Mouse (Mus musculus) neutrophil, adult 83 days (primary cell): ENCODE measurements around the gene Nr2c2ap. TPM values are rescaled to one million over a fixed set of nuclear protein-coding genes. Genes with fewer than 3 reads are reported as not detected.

Experiments
- total RNA-seq, 2 experiments: library from RNA; stranded (reverse); gene quantifications; one replicate each; pipeline ENCODE4 v1.2.4; 2023

The Nr2c2ap gene
- 1 to 10 TPM; 8.0 to 10.0 TPM for total RNA-seq

GRCm38 (mm10) chr8:70131166-70131883 is at the start of gene Nr2c2ap:
TSS of gene Nr2c2ap (plus strand) at chr8:70131333.

GRCm38 (mm10) chr8:70083285-70083684 is 47.8 kb upstream of the Nr2c2ap start, which contains the start of gene Hapln4:
TSS of gene Hapln4 (plus strand) at chr8:70083457.

GRCm38 (mm10) chr8:70120667-70121066 is 10.5 kb upstream of the Nr2c2ap start, which contains the start of gene Ncan:
TSS of gene Ncan (minus strand) at chr8:70120873.

GRCm38 (mm10) chr8:70139026-70139857 is 8.1 kb downstream of the Nr2c2ap start, which contains the start of the genes Rfxank, Borcs8 and Mef2b:
TSS of gene Rfxank (minus strand) at chr8:70139154.
TSS of gene Borcs8 (plus strand) at chr8:70139499.
TSS of gene Mef2b (plus strand) at chr8:70139711.

DNA sequence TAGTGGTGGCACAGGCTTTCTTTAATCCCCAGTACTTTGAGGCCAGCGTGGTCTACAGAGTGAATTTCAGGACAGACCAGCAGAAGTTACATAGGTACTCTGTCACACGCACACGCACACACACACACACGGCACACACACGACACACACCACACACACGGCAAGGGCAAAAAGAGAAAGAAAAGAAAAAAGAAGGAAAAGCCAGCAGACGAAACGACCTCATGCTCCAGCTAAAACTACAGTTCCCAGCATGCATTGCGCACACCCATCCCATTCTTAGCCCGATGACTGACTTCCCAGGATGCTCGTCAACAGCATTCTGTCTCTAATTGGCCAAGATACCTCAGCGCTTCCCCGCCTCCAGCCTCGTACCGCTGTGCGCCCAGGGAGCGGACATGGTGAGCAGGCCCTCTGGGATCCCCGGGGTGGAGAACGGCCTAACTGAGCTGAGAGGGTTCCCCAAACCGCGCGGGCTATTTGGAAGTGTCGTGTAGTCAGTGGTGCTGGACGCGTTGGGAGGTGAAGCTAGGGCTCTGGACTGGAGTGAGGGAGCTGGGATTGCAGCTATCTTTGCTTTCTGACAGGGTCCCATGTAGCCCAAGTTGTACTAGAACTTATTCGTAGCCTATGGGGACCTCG is 41.0 kb downstream of the Nr2c2ap start, which contains the start of gene Tmem161a:
TSS of gene Tmem161a (plus strand) at position 314 of the 639 bp plus-strand sequence.

Other genes starting within 250 kb of the Nr2c2ap start
- under 1 TPM in 1 of 2 experiments, not detected in 1; 0.07 TPM for gene Cilp2, start 243.6 kb upstream of the Nr2c2ap start, total RNA-seq
- gene Tssk6, start 229.1 kb upstream of the Nr2c2ap start, total RNA-seq: 1 to 10 TPM; 1.4 to 2.1 TPM
- gene Ndufa13, start 228.8 kb upstream of the Nr2c2ap start, total RNA-seq: 10 to 100 TPM; 63.2 to 66.0 TPM
- 1 to 10 TPM; 2.5 to 2.9 TPM for gene Yjefn3, start 228.6 kb upstream of the Nr2c2ap start, total RNA-seq
- gene Gatad2a, start 134.9 kb upstream of the Nr2c2ap start, total RNA-seq: 10 to 100 TPM; 67.2 to 72.4 TPM
- gene Mau2, start 88.6 kb upstream of the Nr2c2ap start, total RNA-seq: 10 to 100 TPM; 72.8 to 73.8 TPM
- gene Sugp1, start 88.5 kb upstream of the Nr2c2ap start, total RNA-seq: 10 to 100 TPM; 26.9 to 30.8 TPM
- gene Tm6sf2, start 58.4 kb upstream of the Nr2c2ap start, total RNA-seq: under 1 TPM in 1 of 2 experiments, not detected in 1; 0.29 TPM
- gene Hapln4, start 47.9 kb upstream of the Nr2c2ap start, total RNA-seq: not detected
- gene Ncan, start 10.5 kb upstream of the Nr2c2ap start, total RNA-seq: not detected
- gene Rfxank, start 7.8 kb downstream of the Nr2c2ap start, total RNA-seq: 10 to 100 TPM; 11.4 to 16.8 TPM
- gene Borcs8, start 8.2 kb downstream of the Nr2c2ap start, total RNA-seq: 10 to 100 TPM; 32.8 to 36.2 TPM
- under 1 TPM; 0.44 to 0.79 TPM for gene Mef2b, start 8.4 kb downstream of the Nr2c2ap start, total RNA-seq
- 10 to 100 TPM; 19.9 to 23.0 TPM for gene Tmem161a, start 41.0 kb downstream of the Nr2c2ap start, total RNA-seq
- 1 to 10 TPM; 3.3 to 4.0 TPM for gene Slc25a42, start 81.0 kb downstream of the Nr2c2ap start, total RNA-seq
- gene Sugp2, start 102.9 kb downstream of the Nr2c2ap start, total RNA-seq: 10 to 100 TPM; 29.2 to 30.7 TPM
- 1 to 10 TPM; 7.6 to 9.0 TPM for gene Armc6, start 103.1 kb downstream of the Nr2c2ap start, total RNA-seq
- 1 to 10 TPM; 8.2 to 9.1 TPM for gene Homer3, start 151.5 kb downstream of the Nr2c2ap start, total RNA-seq
- gene Ddx49, start 171.2 kb downstream of the Nr2c2ap start, total RNA-seq: 10 to 100 TPM; 22.3 to 27.9 TPM
- gene Cope, start 171.2 kb downstream of the Nr2c2ap start, total RNA-seq: 100 to 1,000 TPM; 114 to 123 TPM
- gene Cers1, start 184.4 kb downstream of the Nr2c2ap start, total RNA-seq: not detected
- gene Gdf1, start 198.5 kb downstream of the Nr2c2ap start, total RNA-seq: not detected
- 10 to 100 TPM; 58.6 to 59.2 TPM for gene Upf1, start 221.9 kb downstream of the Nr2c2ap start, total RNA-seq
- under 1 TPM; 0.13 to 0.26 TPM for gene Comp, start 242.2 kb downstream of the Nr2c2ap start, total RNA-seq